Mouse (Mus musculus): Measurements from ENCODE around the gene Zfand3. TPM values are rescaled to one million over a fixed set of nuclear protein-coding genes. Genes with fewer than 3 reads are reported as not detected.

Gene Zfand3
- total RNA-seq, 1 experiment from 2014 or later = 61.7 TPM

- no peak for ATAC-seq (replicated peaks; ENCODE audit: insufficient number of reproducible peaks, low FRiP score, low TSS enrichment, poor library complexity, severe bottlenecking)
Observed at GRCm38 (mm10) chr17:30086695-30087094, 82.2 kb downstream of the Zfand3 start.

GRCm38 (mm10) chr17:30088431-30088830 is 83.9 kb downstream of the Zfand3 start:
- no peak for ATAC-seq (replicated peaks; ENCODE audit: insufficient number of reproducible peaks, low FRiP score, low TSS enrichment, poor library complexity, severe bottlenecking)

- ATAC-seq (replicated peaks; ENCODE audit: insufficient number of reproducible peaks, low FRiP score, low TSS enrichment, poor library complexity, severe bottlenecking) = no peak
Observed at GRCm38 (mm10) chr17:30090416-30090815, 85.9 kb downstream of the Zfand3 start.

GRCm38 (mm10) chr17:30093148-30093749 is 88.7 kb downstream of the Zfand3 start:
- ATAC-seq (replicated peaks; ENCODE audit: insufficient number of reproducible peaks, low FRiP score, low TSS enrichment, poor library complexity, severe bottlenecking) = no peak

GRCm38 (mm10) chr17:30097156-30097555 is 92.6 kb downstream of the Zfand3 start:
- no peak for ATAC-seq (replicated peaks; ENCODE audit: insufficient number of reproducible peaks, low FRiP score, low TSS enrichment, poor library complexity, severe bottlenecking)

GRCm38 (mm10) chr17:30097677-30098076 is 93.1 kb downstream of the Zfand3 start:
- ATAC-seq (replicated peaks; ENCODE audit: insufficient number of reproducible peaks, low FRiP score, low TSS enrichment, poor library complexity, severe bottlenecking) = no peak

- no peak for ATAC-seq (replicated peaks; ENCODE audit: insufficient number of reproducible peaks, low FRiP score, low TSS enrichment, poor library complexity, severe bottlenecking)
Observed at GRCm38 (mm10) chr17:30099670-30100069, 95.1 kb downstream of the Zfand3 start.

GRCm38 (mm10) chr17:30101801-30102200 is 97.3 kb downstream of the Zfand3 start:
- no peak for ATAC-seq (replicated peaks; ENCODE audit: insufficient number of reproducible peaks, low FRiP score, low TSS enrichment, poor library complexity, severe bottlenecking)

- ATAC-seq (replicated peaks; ENCODE audit: insufficient number of reproducible peaks, low FRiP score, low TSS enrichment, poor library complexity, severe bottlenecking) = no peak
Observed at GRCm38 (mm10) chr17:30103005-30103404, 98.5 kb downstream of the Zfand3 start.

- no peak for ATAC-seq (replicated peaks; ENCODE audit: insufficient number of reproducible peaks, low FRiP score, low TSS enrichment, poor library complexity, severe bottlenecking)
Observed at GRCm38 (mm10) chr17:30103641-30104165, 99.2 kb downstream of the Zfand3 start.

GRCm38 (mm10) chr17:30105369-30105768 is 100.8 kb downstream of the Zfand3 start:
- ATAC-seq (replicated peaks; ENCODE audit: insufficient number of reproducible peaks, low FRiP score, low TSS enrichment, poor library complexity, severe bottlenecking) = no peak

- no peak for ATAC-seq (replicated peaks; ENCODE audit: insufficient number of reproducible peaks, low FRiP score, low TSS enrichment, poor library complexity, severe bottlenecking)
Observed at GRCm38 (mm10) chr17:30110678-30111077, 106.1 kb downstream of the Zfand3 start.

- ATAC-seq (replicated peaks; ENCODE audit: insufficient number of reproducible peaks, low FRiP score, low TSS enrichment, poor library complexity, severe bottlenecking) = no peak
Observed at GRCm38 (mm10) chr17:30111556-30111955, 107.0 kb downstream of the Zfand3 start.

- ATAC-seq (replicated peaks; ENCODE audit: insufficient number of reproducible peaks, low FRiP score, low TSS enrichment, poor library complexity, severe bottlenecking) = no peak
Observed at GRCm38 (mm10) chr17:30112080-30112479, 107.5 kb downstream of the Zfand3 start.

- no peak for ATAC-seq (replicated peaks; ENCODE audit: insufficient number of reproducible peaks, low FRiP score, low TSS enrichment, poor library complexity, severe bottlenecking)
Observed at GRCm38 (mm10) chr17:30112555-30113305, 108.2 kb downstream of the Zfand3 start.

- no peak for ATAC-seq (replicated peaks; ENCODE audit: insufficient number of reproducible peaks, low FRiP score, low TSS enrichment, poor library complexity, severe bottlenecking)
Observed at GRCm38 (mm10) chr17:30114761-30115160, 110.2 kb downstream of the Zfand3 start.

- ATAC-seq (replicated peaks; ENCODE audit: insufficient number of reproducible peaks, low FRiP score, low TSS enrichment, poor library complexity, severe bottlenecking) = no peak
Observed at GRCm38 (mm10) chr17:30116226-30116625, 111.7 kb downstream of the Zfand3 start.

- ATAC-seq (replicated peaks; ENCODE audit: insufficient number of reproducible peaks, low FRiP score, low TSS enrichment, poor library complexity, severe bottlenecking) = no peak
Observed at GRCm38 (mm10) chr17:30118036-30118435, 113.5 kb downstream of the Zfand3 start.

GRCm38 (mm10) chr17:30122278-30122677 is 117.7 kb downstream of the Zfand3 start:
- ATAC-seq (replicated peaks; ENCODE audit: insufficient number of reproducible peaks, low FRiP score, low TSS enrichment, poor library complexity, severe bottlenecking) = no peak

- ATAC-seq (replicated peaks; ENCODE audit: insufficient number of reproducible peaks, low FRiP score, low TSS enrichment, poor library complexity, severe bottlenecking) = no peak
Observed at GRCm38 (mm10) chr17:30128456-30128855, 123.9 kb downstream of the Zfand3 start.

Measured in monocyte, adult 5-6 weeks (primary cell).